Mouse (Mus musculus) kidney, postnatal 0 days (tissue): Measurements from ENCODE around the gene Cabin1. TPM values are rescaled to one million over a fixed set of nuclear protein-coding genes. Genes with fewer than 3 reads are reported as not detected.

ENCODE experiments used
- ATAC-seq: fragments of 200-750 bp; cut with Nextera tagmentation; replicated peaks from 2 replicates; pipeline ENCODE4 v1.8.0; 2017; ENCODE audit warnings: low read depth, moderate number of reproducible peaks, moderate TSS enrichment, moderate library complexity; ENCODE audit not compliant: low FRiP score
- DNase-seq: peaks from one replicate; pipeline ENCODE4 v3.0.0-alpha.2; 2016; ENCODE audit warnings: low spot score
- H3K27ac ChIP-seq: fragments of 300-500 bp; sonication (generic); 2 replicates; pipeline ENCODE4 v1.5.1; 2014; ENCODE audit warnings: mild to moderate bottlenecking
- H3K27me3 ChIP-seq: fragments of 300-500 bp; sonication (generic); 2 replicates; pipeline ENCODE4 v1.6.1; 2014; ENCODE audit warnings: low read length, mixed read lengths; ENCODE audit not compliant: insufficient read depth
- H3K36me3 ChIP-seq: fragments of 300-500 bp; sonication (generic); 2 replicates; pipeline ENCODE4 v1.6.1; 2014; ENCODE audit warnings: low read length, mixed read lengths; ENCODE audit not compliant: insufficient read depth
- H3K4me1 ChIP-seq: fragments of 300-500 bp; sonication (generic); replicated peaks from 2 replicates; pipeline ENCODE4 v1.6.1; 2014; ENCODE audit warnings: antibody characterized with exemption, low read length, mixed read lengths; ENCODE audit not compliant: insufficient read depth
- H3K4me2 ChIP-seq: fragments of 300-500 bp; sonication (generic); 2 replicates; pipeline ENCODE4 v1.6.1; 2014; ENCODE audit warnings: mild to moderate bottlenecking, low read length, moderate library complexity, mixed read lengths
- H3K4me3 ChIP-seq: fragments of 300-500 bp; sonication (generic); replicated peaks from 2 replicates; pipeline ENCODE4 v1.5.1; 2014; ENCODE audit warnings: low read depth, low read length
- H3K9ac ChIP-seq: fragments of 300-500 bp; sonication (generic); 2 replicates; pipeline ENCODE4 v1.6.1; 2014; ENCODE audit warnings: low read depth, low read length
- H3K9me3 ChIP-seq: fragments of 300-500 bp; sonication (generic); replicated peaks from 2 replicates; pipeline ENCODE4 v1.6.1; 2016; ENCODE audit warnings: low read length, inconsistent platforms, mixed read lengths
- CTCF ChIP-seq: IDR thresholded peaks from 2 replicates; pipeline ENCODE4 v1.5.1; 2016; ENCODE audit warnings: antibody characterized with exemption, low read depth, mild to moderate bottlenecking, moderate library complexity
- WGBS: fragments of 180-500 bp; shearing (Covaris S2); extraction: QIAGEN DNeasy Blood & Tissue Kit; methylation state at CpG from one replicate; pipeline ENCODE4 v1.1.7; 2014; 5-methylcytosine and 5-hydroxymethylcytosine counted together
- polyA plus RNA-seq: library from polyadenylated mRNA; unstranded; fragments of >200 nt; fragmentation: Nextera tagmentation; extraction: Ambion mirVana; gene quantifications from 2 replicates; pipeline ENCODE4 v1.2.1, GENCODE M21; 2015

Cabin1 gene
- polyA plus RNA-seq, 1 experiment from 2014 or later, result 24.0 TPM

DNA sequence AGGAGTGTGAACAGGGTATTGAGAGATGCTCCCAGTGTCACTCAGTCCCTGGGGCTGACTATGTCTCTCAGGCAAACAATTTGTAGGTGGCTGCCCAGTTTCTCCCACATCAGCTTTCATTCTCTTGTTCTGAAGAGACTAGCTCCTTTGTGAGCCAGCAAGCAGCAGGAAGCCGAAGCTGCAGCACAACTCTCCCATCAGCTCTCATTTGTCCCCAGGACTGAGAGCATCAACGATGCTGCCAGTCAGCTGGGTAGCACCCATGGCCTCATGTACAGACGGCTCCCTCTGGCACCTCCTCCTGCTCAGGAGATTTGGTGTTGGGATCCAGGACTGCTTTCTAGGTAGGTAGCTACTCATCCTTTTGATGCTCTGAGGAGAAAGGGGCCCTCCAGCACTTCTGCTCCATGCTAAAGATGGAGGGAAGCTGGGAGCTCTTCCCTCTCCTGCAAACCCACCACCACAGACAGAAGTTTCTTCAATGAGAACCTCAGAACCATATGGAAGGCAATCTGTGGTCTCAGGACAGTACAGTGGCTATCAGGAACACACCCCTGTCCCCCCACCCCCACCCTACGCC, 97.6 kb downstream of the Cabin1 start:
- DNase-seq, result no peak
- ATAC-seq, result no peak
- no peak for TF ChIP-seq CTCF
- H3K27me3 ChIP-seq, result no peaks in the 10 kb centered on the region
- peaks cover 16% of the 10 kb centered on the region; the same call in 1 of the 2 replicates for H3K36me3 ChIP-seq
- H3K9me3 ChIP-seq, result no peaks in the 10 kb centered on the region
- H3K27ac ChIP-seq, result no peak overlapping the region
- H3K4me3 ChIP-seq, result peak overlapping the region; percentile 79
- H3K4me1 ChIP-seq, result peaks cover 3% of the 10 kb centered on the region; the same call in 1 of the 2 replicates
- H3K4me2 ChIP-seq, result peak overlapping the region; percentile 98
- 56% methylated on average over 4 of the region's 4 CpGs for WGBS
- H3K9ac ChIP-seq, result peak overlapping the region; percentile 77

- no peak overlapping the region for H3K4me2 ChIP-seq
- TF ChIP-seq CTCF, result no peak
- ATAC-seq (no peak), DNase-seq (no peak)
- H3K27ac ChIP-seq, result no peak overlapping the region
- H3K4me3 ChIP-seq, result no peak overlapping the region
- H3K9me3 ChIP-seq, result no peaks in the 10 kb centered on the region
- 93% methylated on average over 6 of the region's 6 CpGs for WGBS
- H3K9ac ChIP-seq, result no peak overlapping the region
- H3K4me1 ChIP-seq, result peaks cover 3% of the 10 kb centered on the region; the same call in 1 of the 2 replicates
- H3K27me3 ChIP-seq, result no peaks in the 10 kb centered on the region
- peaks cover 30% of the 10 kb centered on the region; the same call in 1 of the 2 replicates for H3K36me3 ChIP-seq
These were observed 99.4 kb downstream of the Cabin1 start for GRCm38 (mm10) chr10:75664673-75665270.

DNA sequence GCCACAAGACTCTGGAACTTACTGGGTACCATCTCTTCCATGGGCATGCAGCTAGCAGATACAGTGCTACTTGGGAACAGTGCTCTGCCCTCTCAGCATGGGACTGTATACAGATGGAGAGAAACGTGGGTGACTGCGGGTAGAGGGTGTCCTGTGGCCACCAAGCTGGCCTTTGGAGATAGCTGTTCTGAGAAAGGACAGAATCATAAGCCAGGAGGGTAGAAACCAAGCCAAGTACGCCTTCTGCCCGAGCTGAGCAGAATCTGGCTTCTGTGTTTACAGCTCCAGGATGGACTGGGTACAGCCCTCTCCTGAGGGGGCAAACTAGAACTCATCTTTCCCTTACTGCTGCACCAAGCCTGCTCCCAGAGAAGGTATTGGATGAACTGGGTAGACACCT, 101.6 kb downstream of the Cabin1 start:
- ATAC-seq, result no peak
- H3K4me1 ChIP-seq, result peaks cover 3% of the 10 kb centered on the region; the same call in 1 of the 2 replicates
- WGBS, result 82% methylated on average over 4 of the region's 4 CpGs

DNA sequence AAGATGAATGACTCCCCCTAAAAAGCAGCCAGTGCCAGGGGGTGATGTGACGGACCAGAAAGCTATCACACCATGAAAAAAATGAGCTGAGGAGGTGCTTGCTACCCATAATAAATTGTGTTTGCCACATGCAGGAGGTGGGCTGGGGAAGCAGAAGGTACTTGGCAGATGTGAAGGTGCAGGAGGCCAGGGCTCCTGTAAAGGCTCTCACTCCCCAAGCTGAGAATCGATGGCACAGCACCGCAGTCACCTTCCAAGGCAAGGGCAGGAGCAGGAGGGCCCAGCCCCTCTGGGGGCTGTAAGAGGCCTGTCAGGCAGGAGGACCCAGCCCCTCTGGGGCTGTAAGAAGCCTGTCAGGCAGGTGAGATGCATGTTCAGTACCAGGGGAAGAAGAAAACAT, 102.3 kb downstream of the Cabin1 start:
- TF ChIP-seq CTCF, result no peak
- Histone ChIP-seq H3K4me2 (no peak overlapping the region), H3K4me1 (peaks cover 3% of the 10 kb centered on the region; the same call in 1 of the 2 replicates), H3K9ac (no peak overlapping the region), H3K4me3 (no peak overlapping the region), H3K27ac (no peak overlapping the region), H3K36me3 (peaks cover 43% of the 10 kb centered on the region), H3K9me3 (no peaks in the 10 kb centered on the region), H3K27me3 (no peaks in the 10 kb centered on the region)
- ATAC-seq, result no peak
- WGBS, result 77% methylated on average over 3 of the region's 3 CpGs
- DNase-seq, result no peak

More for the DNA sequence above, 101.6 kb downstream of the Cabin1 start:
- Histone ChIP-seq H3K4me2 (no peak overlapping the region), H3K4me3 (no peak overlapping the region), H3K27me3 (no peaks in the 10 kb centered on the region), H3K9ac (no peak overlapping the region), H3K36me3 (peaks cover 37% of the 10 kb centered on the region), H3K9me3 (no peaks in the 10 kb centered on the region), H3K27ac (no peak overlapping the region)
- TF ChIP-seq CTCF, result no peak
- DNase-seq, result no peak

- Histone ChIP-seq H3K27ac (no peak overlapping the region), H3K4me3 (no peak overlapping the region), H3K9ac (no peak overlapping the region), H3K27me3 (no peaks in the 10 kb centered on the region), H3K9me3 (no peaks in the 10 kb centered on the region), H3K4me1 (peaks cover 3% of the 10 kb centered on the region; the same call in 1 of the 2 replicates), H3K4me2 (no peak overlapping the region), H3K36me3 (peaks cover 48% of the 10 kb centered on the region)
- TF ChIP-seq CTCF, result no peak
- 84% methylated on average over 6 of the region's 6 CpGs for WGBS
- ATAC-seq, result no peak
- DNase-seq, result no peak
These were observed 102.8 kb downstream of the Cabin1 start for GRCm38 (mm10) chr10:75661381-75661780.

GRCm38 (mm10) chr10:75657772-75658171, 106.4 kb downstream of the Cabin1 start:
- Histone ChIP-seq H3K36me3 (peaks cover 78% of the 10 kb centered on the region), H3K27me3 (no peaks in the 10 kb centered on the region), H3K9me3 (no peaks in the 10 kb centered on the region), H3K9ac (no peak overlapping the region), H3K4me3 (no peak overlapping the region), H3K4me1 (0 out of 2 replicates have a peak, but pooled peaks cover 3% of the 10 kb centered on the region), H3K27ac (no peak overlapping the region), H3K4me2 (no peak overlapping the region)
- 96% methylated on average over 7 of the region's 7 CpGs for WGBS
- no peak for ATAC-seq
- TF ChIP-seq CTCF, result no peak
- no peak for DNase-seq
